Mouse (Mus musculus) MEL-GATA-1-ER (cell line): Measurements from ENCODE around the gene Arl9.
"Not testable (repeated sequence)": the region's sequence is repeated elsewhere in the genome, so short reads cannot be mapped to it uniquely, and the experiment has no call there.

Experiments used
- DNase-seq: peaks from one replicate; pipeline ENCODE4 v3.0.0-alpha.2; 2012; ENCODE audit warnings: low read depth; ENCODE audit errors: extremely low read depth

The Arl9 gene

GRCm38 (mm10) chr5:77004051-77004821 lies at the start of gene Arl9:
Arl9 (plus strand) TSS chr5:77004055.
- DNase-seq = no peak

- DNase-seq = no peak
These were observed 49.5 kb upstream of the Arl9 start for GRCm38 (mm10) chr5:76954271-76954900.

DNA sequence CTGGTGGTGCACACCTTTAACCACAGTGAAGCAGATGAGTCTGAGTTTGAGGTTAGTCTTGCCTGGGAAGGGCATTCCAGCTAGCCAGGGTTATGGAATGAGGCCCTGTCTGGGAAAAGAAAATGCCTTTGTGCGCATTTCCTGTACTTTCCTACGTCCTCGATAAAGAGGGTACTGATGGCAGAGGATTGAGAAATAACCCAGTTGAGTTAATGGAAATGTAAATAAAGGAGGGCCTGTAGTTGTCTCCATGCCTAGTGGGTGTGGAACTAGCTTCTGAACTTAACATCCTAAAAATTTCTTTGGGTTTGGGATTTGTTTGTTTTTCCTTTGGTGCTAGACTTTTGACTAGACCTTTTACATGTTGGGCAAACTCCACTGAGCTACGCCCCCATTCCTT lies 48.4 kb upstream of the Arl9 start:
- DNase-seq = no peak

- no peak for DNase-seq
These were observed 45.9 kb upstream of the Arl9 start for GRCm38 (mm10) chr5:76957954-76958353.

DNA sequence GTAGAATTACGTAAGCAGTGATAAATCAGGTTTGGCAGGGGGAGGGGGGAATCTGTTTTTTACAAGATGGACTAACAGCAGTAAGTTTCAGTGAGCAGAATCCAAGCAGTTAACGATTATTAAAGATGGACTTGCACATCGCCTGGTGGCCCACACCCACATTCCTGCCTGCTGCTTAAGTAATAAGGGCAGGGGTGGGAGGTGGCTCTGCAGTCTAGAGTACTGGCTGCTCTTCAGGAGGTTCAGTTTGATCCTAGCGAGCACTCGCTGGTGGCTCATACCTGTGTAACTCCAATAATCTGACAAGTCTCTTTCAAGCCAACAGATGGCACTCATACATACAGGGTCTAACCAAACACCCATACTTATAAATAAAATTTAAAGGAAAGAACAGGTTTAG lies 44.3 kb upstream of the Arl9 start:
- DNase-seq = no peak

GRCm38 (mm10) chr5:76962545-76962944 lies 41.3 kb upstream of the Arl9 start:
- DNase-seq = no peak

DNA sequence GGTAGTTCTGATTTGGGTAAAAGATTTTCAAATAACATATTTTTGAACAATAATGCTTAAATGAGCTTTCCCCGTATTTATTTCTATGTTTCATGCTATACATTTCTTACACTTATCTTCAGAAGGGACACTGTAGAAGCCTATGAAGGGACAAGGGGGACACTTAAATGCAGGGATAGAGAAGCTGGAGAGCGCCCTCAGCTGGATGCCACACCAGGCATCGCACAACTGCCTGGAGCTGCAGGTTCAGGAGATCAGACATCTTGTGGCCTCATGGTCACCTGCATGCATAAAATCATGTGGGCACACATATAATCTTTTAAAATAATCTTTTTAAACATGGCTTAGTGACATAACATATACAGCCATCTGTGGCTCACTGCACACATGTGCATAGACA lies 39.2 kb upstream of the Arl9 start:
- no peak for DNase-seq

DNA sequence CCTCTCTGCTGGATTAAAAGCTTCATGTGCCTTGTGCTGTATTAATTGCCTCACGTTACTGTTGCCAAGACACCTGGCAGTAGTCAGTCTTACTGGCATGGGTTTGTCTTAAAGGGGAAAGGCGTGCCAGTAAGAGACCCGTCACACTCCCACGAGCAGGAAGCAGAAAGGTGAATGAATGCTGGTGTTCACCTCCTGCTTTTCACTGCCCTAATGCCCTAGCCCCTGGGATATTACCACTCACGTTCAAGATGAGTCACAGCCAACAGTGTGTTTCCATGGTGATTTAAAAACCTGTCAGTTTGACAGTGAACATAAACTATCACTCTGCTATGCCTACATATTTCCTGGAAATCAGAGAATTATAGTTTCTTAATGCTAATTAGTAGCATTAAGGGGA lies 34.6 kb upstream of the Arl9 start:
- DNase-seq = no peak

DNA sequence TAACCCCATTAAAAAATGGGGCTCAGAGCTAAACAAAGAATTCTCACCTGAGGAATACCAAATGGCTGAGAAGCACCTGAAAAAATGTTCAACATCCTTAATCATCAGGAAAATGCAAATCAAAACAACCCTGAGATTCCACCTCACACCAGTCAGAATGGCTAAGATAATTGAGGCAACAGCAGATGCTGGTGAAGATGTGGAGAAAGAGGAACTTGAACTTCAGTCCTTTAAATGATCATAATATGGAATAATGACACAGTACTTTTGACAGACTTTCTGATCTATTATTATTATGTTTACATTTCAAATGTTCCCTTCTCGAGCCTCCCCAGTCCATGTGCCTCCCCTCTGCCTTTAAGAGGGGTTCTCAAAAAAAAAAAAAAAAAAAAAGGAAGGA lies 32.7 kb upstream of the Arl9 start:
- DNase-seq = not testable (repeated sequence)

- DNase-seq = no peak
These were observed 30.4 kb upstream of the Arl9 start for GRCm38 (mm10) chr5:76973488-76973887.

DNA sequence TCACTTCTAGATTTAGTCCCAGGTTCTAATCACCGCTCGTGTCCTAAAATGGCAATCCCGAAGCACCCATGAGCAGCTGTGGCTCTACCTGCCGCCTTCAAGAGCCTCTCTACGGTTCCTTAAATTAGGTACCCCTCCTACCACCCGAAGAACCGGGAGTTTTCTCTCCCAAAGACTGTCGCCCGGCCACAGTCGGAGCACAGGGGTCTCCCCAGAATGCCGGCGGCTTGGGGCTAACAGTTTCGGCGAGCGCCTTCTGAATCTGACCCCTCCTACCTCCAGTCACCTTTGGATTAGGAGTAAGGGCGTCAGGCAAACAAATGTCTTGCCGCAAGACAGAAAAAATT lies 29.7 kb upstream of the Arl9 start:
- DNase-seq = no peak

DNA sequence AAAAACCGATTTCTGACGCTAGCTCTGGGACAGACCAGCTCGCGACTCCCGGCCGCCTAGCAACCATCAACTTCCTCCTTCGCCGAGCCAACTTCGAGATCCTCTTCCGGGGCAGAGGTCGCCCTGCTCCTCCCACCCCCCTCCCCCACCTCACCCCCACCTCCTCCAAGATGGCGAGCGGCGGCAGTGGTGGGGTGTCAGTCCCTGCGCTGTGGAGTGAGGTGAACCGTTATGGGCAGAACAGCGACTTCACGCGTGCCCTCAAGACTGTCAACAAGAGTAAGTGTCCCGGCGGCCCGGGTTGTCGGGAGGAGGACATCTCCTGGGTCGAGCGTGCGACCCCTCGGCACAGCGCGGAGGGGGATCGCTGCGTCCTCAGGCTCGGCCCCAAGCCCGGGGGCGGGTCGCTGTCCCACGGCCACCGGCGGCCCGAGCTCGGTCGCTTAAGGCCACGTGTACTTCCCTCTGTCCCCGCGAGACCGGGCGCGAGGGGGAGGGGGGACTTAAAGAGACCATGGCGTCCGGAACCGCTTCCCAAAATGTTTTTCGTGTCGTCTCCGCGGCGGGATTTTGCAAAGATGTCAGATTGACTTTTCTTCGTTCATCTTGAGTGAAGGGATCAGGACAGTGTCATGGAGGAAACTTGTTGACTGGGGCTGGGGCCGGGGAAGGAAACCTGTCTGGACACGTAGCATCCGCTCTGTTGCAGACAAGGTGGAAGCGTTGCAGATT lies 29.1 kb upstream of the Arl9 start, which contains the start of gene Srp72:
TSS of gene Srp72 (plus strand) at position 130 of the 732 bp plus-strand sequence.
- no peak for DNase-seq

- DNase-seq = no peak
These were observed 28.1 kb upstream of the Arl9 start for GRCm38 (mm10) chr5:76975736-76976135.

GRCm38 (mm10) chr5:76984015-76984414 lies 19.8 kb upstream of the Arl9 start:
- no peak for DNase-seq

DNA sequence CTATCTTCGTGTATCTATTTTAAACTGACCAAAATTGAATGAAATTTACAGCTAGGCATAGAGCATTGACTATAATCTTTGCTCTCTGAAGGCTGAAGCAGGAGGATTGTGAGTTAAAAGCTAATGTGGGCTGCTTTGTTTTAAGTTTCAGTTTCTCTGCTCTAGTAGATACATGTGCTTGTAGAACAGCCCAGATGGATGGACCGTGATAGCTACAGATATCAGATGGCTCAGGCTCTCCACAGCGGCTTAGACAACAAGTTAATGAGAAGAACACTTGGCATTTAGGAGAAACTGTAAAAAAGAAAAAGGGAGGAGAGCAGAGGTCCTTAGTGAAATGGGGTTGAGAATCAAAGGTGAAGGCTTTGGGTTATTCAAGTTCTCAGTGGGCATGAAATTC lies 13.1 kb upstream of the Arl9 start:
- DNase-seq = no peak

DNA sequence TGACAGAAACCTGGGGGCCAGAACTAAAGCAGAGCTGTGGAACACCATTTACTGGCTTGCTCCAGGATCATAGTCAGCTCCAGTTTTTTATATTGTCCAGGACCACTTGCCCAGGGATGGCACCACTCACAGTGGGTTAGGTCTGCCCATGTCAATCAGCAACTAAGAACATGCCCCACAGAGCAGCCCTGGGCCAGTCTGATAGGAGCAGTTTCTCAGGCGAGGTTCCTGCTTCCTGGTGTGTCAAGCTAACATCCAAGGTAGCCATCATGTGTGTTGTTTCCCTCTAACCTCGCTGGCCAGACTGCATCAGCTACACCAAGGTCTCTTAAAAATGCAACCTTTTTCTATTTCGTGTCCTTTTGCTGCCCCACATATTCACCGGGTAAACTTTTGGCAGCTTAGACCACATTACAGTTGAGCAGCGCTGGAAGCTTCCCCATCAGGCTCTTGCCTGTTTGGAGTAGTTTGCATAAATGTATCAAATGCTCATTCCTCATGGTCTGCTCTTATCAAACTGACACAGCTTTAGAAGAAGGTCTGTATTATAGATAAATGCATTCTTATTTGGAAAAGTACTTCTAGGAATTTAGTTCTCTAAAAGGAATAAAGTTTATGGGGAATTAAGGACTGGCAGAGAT lies 10.6 kb upstream of the Arl9 start:
- peak; percentile 68 for DNase-seq

- peak; percentile 14 for DNase-seq
These were observed 5.4 kb upstream of the Arl9 start for GRCm38 (mm10) chr5:76998416-76998815.

DNA sequence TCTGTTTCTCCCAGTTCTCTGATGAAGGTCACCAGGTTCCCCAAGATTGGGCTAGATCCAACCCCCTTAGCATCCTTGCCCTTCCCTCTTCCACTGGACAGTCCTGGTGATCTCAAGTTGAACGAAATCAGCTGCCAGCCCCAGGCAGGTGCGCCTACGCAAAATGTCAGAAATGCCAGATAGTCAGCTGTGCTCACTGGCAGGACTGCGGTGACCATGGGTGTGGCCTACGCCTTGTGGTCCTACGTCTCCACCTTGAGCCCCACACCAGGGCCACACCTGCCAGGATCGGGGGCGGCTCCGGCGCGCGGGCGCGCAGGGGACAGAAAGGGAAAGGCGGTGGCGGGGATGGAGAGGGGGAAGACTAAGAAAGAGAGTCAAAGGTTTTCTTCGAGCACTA lies 2.7 kb upstream of the Arl9 start:
- DNase-seq = no peak

GRCm38 (mm10) chr5:77010352-77010751 lies 6.5 kb downstream of the Arl9 start:
- no peak for DNase-seq

DNA sequence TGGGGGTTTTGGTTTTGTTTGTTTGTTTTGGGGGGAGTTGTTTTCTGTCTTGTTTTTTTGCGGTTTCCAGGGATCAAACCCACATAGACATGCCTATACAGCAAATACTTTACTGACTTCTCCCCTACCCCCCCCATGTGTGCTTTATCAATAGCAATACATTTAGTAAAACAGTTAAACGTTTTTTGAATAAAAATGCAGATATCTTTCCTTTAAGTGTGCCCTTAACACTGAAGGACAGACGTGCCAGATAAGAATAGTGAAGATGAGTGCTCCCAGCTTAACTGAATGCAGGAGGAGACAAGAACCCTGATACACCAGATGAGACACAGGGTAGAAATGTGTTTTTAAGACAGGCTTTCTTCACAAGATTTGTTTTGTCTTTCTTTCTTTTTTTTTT lies 7.2 kb downstream of the Arl9 start:
- no peak for DNase-seq

DNA sequence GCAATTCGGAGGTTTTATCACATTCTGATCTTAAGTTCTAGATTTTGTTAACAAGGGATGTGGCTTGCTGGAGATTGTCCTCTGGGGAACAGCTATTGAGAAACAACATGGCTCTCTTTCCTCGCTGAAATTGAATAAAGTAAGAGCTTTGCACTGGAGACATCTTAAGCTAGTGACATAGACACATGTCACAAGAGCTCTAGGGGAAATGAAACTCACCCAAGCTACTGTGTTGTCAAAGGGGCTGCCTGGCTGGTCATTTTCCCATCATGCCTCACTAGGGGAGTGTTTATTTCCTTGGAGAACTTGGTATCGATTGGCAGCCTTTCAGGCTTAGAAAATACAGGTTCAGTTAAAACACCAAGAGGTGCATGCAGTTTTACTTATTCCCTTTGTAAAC lies 9.3 kb downstream of the Arl9 start:
- no peak for DNase-seq
